Mouse (Mus musculus): ENCODE data around the gene Npepps. TPM values are rescaled to one million over a fixed set of nuclear protein-coding genes. Genes with fewer than 3 reads are reported as not detected.
A peak's percentile ranks its signal among the peaks of the same experiment; 100 is the strongest.

Npepps gene
- total and polyA plus RNA-seq, 2 experiments: 9.1 to 12.2 TPM

- Histone ChIP-seq H3K27ac (replicated peaks; ENCODE audit: insufficient read depth, low read depth, low read length) (no peak overlapping the region), H3K27me3 (ENCODE audit: control insufficient read depth, insufficient read depth, low read length) (no peaks in the 10 kb centered on the region), H3K4me1 (ENCODE audit: control insufficient read depth, insufficient read depth, low read length) (peaks cover 9% of the 10 kb centered on the region), H3K36me3 (ENCODE audit: control insufficient read depth, insufficient read depth, low read length) (no peaks in the 10 kb centered on the region), H3K4me3 (ENCODE audit: insufficient read depth, low read depth, low read length) (no peak overlapping the region), H3K79me2 (ENCODE audit: control insufficient read depth, insufficient read depth, low read length) (peaks cover 21% of the 10 kb centered on the region), H3K9ac (ENCODE audit: low read depth, low read length) (no peak overlapping the region)
- TF ChIP-seq POLR2A (IDR thresholded peaks at IDR 0.05; ENCODE audit: extremely low read depth, insufficient read depth, low read length) (no peak), CTCF (IDR thresholded peaks at IDR 0.05; ENCODE audit: low read depth, low read length) (no peak)
- DNase-seq (ENCODE audit: extremely low read depth, low read depth, low spot score): no peak
- WGBS: 84% methylated on average over 6 of the region's 6 CpGs
These were observed 1.7 kb upstream of the Npepps start for GRCm38 (mm10) chr11:97282179-97282578.

- under 1% methylated on average over 52 of the region's 64 CpGs for WGBS
- Histone ChIP-seq H3K4me1 (ENCODE audit: control insufficient read depth, insufficient read depth, low read length) (peaks cover 14% of the 10 kb centered on the region), H3K27me3 (ENCODE audit: control insufficient read depth, insufficient read depth, low read length) (no peaks in the 10 kb centered on the region), H3K4me3 (ENCODE audit: insufficient read depth, low read depth, low read length) (peak overlapping the region; percentile 100), H3K27ac (replicated peaks; ENCODE audit: insufficient read depth, low read depth, low read length) (peak overlapping the region; percentile 62), H3K36me3 (ENCODE audit: control insufficient read depth, insufficient read depth, low read length) (no peaks in the 10 kb centered on the region), H3K9ac (ENCODE audit: low read depth, low read length) (peak overlapping the region; percentile 100), H3K79me2 (ENCODE audit: control insufficient read depth, insufficient read depth, low read length) (peaks cover 29% of the 10 kb centered on the region)
- TF ChIP-seq CTCF (IDR thresholded peaks at IDR 0.05; ENCODE audit: low read depth, low read length) (no peak), POLR2A (IDR thresholded peaks at IDR 0.05; ENCODE audit: extremely low read depth, insufficient read depth, low read length) (no peak)
- DNase-seq (ENCODE audit: extremely low read depth, low read depth, low spot score): peak; percentile 42
These were observed 828 bp downstream of the Npepps start for GRCm38 (mm10) chr11:97279405-97280215.

GRCm38 (mm10) chr11:97279040-97279404, 1.4 kb downstream of the Npepps start:
- 0 out of 2 replicates have a peak overlapping the region, but pooled peaks have one; percentile 14 for H3K27ac ChIP-seq (replicated peaks; ENCODE audit: insufficient read depth, low read depth, low read length)
- H3K9ac ChIP-seq (ENCODE audit: low read depth, low read length): peak overlapping the region; percentile 100; the same call in 1 of the 2 replicates
- no peaks in the 10 kb centered on the region for H3K27me3 ChIP-seq (ENCODE audit: control insufficient read depth, insufficient read depth, low read length)
- no peaks in the 10 kb centered on the region for H3K36me3 ChIP-seq (ENCODE audit: control insufficient read depth, insufficient read depth, low read length)
- WGBS: 9% methylated on average over 11 of the region's 11 CpGs
- TF ChIP-seq CTCF (IDR thresholded peaks at IDR 0.05; ENCODE audit: low read depth, low read length) (no peak), POLR2A (IDR thresholded peaks at IDR 0.05; ENCODE audit: extremely low read depth, insufficient read depth, low read length) (no peak)
- H3K4me1 ChIP-seq (ENCODE audit: control insufficient read depth, insufficient read depth, low read length): peaks cover 14% of the 10 kb centered on the region
- H3K4me3 ChIP-seq (ENCODE audit: insufficient read depth, low read depth, low read length): peak overlapping the region; percentile 100
- no peak for DNase-seq (ENCODE audit: extremely low read depth, low read depth, low spot score)
- H3K79me2 ChIP-seq (ENCODE audit: control insufficient read depth, insufficient read depth, low read length): peaks cover 32% of the 10 kb centered on the region

- peaks cover 14% of the 10 kb centered on the region for H3K4me1 ChIP-seq (ENCODE audit: control insufficient read depth, insufficient read depth, low read length)
- no peak overlapping the region for H3K27ac ChIP-seq (replicated peaks; ENCODE audit: insufficient read depth, low read depth, low read length)
- TF ChIP-seq CTCF (IDR thresholded peaks at IDR 0.05; ENCODE audit: low read depth, low read length): no peak
- no peak for TF ChIP-seq POLR2A (IDR thresholded peaks at IDR 0.05; ENCODE audit: extremely low read depth, insufficient read depth, low read length)
- H3K4me3 ChIP-seq (ENCODE audit: insufficient read depth, low read depth, low read length): no peak overlapping the region
- H3K9ac ChIP-seq (ENCODE audit: low read depth, low read length): no peak overlapping the region
- DNase-seq (ENCODE audit: extremely low read depth, low read depth, low spot score): no peak
- no peaks in the 10 kb centered on the region for H3K36me3 ChIP-seq (ENCODE audit: control insufficient read depth, insufficient read depth, low read length)
- 78% methylated on average over 6 of the region's 6 CpGs for WGBS
- H3K27me3 ChIP-seq (ENCODE audit: control insufficient read depth, insufficient read depth, low read length): no peaks in the 10 kb centered on the region
- peaks cover 34% of the 10 kb centered on the region for H3K79me2 ChIP-seq (ENCODE audit: control insufficient read depth, insufficient read depth, low read length)
These were observed 2.0 kb downstream of the Npepps start for GRCm38 (mm10) chr11:97278456-97278855.

- H3K4me1 ChIP-seq (ENCODE audit: control insufficient read depth, insufficient read depth, low read length): peaks cover 14% of the 10 kb centered on the region
- 0 out of 2 replicates have a peak overlapping the region, but pooled peaks have one; percentile 2 for H3K27ac ChIP-seq (replicated peaks; ENCODE audit: insufficient read depth, low read depth, low read length)
- TF ChIP-seq POLR2A (IDR thresholded peaks at IDR 0.05; ENCODE audit: extremely low read depth, insufficient read depth, low read length): no peak
- TF ChIP-seq CTCF (IDR thresholded peaks at IDR 0.05; ENCODE audit: low read depth, low read length): no peak
- no peaks in the 10 kb centered on the region for H3K36me3 ChIP-seq (ENCODE audit: control insufficient read depth, insufficient read depth, low read length)
- WGBS: 60% methylated on average over 5 of the region's 5 CpGs
- no peaks in the 10 kb centered on the region for H3K27me3 ChIP-seq (ENCODE audit: control insufficient read depth, insufficient read depth, low read length)
- DNase-seq (ENCODE audit: extremely low read depth, low read depth, low spot score): peak; percentile 61
- no peak overlapping the region for H3K4me3 ChIP-seq (ENCODE audit: insufficient read depth, low read depth, low read length)
- peaks cover 35% of the 10 kb centered on the region for H3K79me2 ChIP-seq (ENCODE audit: control insufficient read depth, insufficient read depth, low read length)
- H3K9ac ChIP-seq (ENCODE audit: low read depth, low read length): no peak overlapping the region
These were observed 3.3 kb downstream of the Npepps start for GRCm38 (mm10) chr11:97277166-97277565.

- H3K4me3 ChIP-seq (ENCODE audit: insufficient read depth, low read depth, low read length): no peak overlapping the region
- H3K27ac ChIP-seq (replicated peaks; ENCODE audit: insufficient read depth, low read depth, low read length): no peak overlapping the region
- H3K9ac ChIP-seq (ENCODE audit: low read depth, low read length): no peak overlapping the region
- peaks cover 14% of the 10 kb centered on the region for H3K4me1 ChIP-seq (ENCODE audit: control insufficient read depth, insufficient read depth, low read length)
- no peak for DNase-seq (ENCODE audit: extremely low read depth, low read depth, low spot score)
- no peaks in the 10 kb centered on the region for H3K36me3 ChIP-seq (ENCODE audit: control insufficient read depth, insufficient read depth, low read length)
- H3K27me3 ChIP-seq (ENCODE audit: control insufficient read depth, insufficient read depth, low read length): no peaks in the 10 kb centered on the region
- H3K79me2 ChIP-seq (ENCODE audit: control insufficient read depth, insufficient read depth, low read length): peaks cover 35% of the 10 kb centered on the region
- no peak for TF ChIP-seq CTCF (IDR thresholded peaks at IDR 0.05; ENCODE audit: low read depth, low read length)
- WGBS: 68% methylated on average over 1 of the region's 1 CpGs
These were observed 4.4 kb downstream of the Npepps start for GRCm38 (mm10) chr11:97276019-97276418.

Measured in liver, adult 2 months (tissue).